Mouse (Mus musculus): ENCODE data around the gene Cog3.

Gene Cog3

DNA sequence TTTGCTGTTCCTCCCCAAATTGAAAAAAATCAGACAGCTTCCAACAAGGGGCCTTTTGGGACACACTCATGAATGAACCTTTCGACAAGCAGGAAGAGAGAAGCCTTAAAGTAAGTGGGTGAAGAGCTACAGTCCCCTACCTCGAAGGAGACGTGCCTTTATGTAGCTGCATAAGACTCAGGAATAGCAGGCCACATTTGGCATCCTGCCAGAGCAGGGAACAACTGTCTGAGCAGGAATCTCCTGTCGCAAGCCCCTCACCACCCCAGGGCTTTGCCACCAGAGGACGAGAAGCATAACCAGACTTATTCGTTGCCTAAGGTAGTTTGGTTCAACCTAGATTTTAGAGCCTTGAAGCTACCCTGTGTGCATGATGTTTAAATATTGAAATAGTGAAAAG, 78.0 kb downstream of the Cog3 start:
- no peak for DNase-seq

- DNase-seq = no peak
These were observed 85.2 kb downstream of the Cog3 start for GRCm38 (mm10) chr14:75669085-75669645.

- DNase-seq = no peak
These were observed 88.7 kb downstream of the Cog3 start for GRCm38 (mm10) chr14:75665430-75666180.

- no peak for DNase-seq
These were observed 92.8 kb downstream of the Cog3 start for GRCm38 (mm10) chr14:75661548-75661947.

DNA sequence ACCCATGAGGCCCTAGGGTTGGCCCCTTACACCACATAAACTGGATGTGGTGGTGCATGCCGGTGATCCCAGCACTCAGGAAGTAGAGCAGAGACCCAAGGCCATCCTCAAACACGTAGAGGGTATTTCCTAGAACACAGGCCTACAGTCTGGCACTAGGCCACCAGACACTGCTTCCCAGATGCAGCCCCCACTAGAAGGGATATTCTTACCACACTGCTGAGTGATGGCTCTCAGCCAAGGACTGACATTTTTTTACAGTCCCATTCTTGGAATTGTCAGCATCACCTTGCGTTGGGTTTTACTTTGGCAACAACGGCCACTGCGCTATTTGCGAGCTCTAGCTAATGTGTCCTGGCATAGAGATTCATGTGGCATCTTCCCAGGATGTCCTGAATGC, 93.4 kb downstream of the Cog3 start:
- no peak for DNase-seq
